Mouse (Mus musculus) T-helper 17 cell (primary cell): Measurements from ENCODE around the gene Abhd14b.

Experiments
- in situ Hi-C, 2 experiments: fragments of 300-600 bp; cut with MboI, MseI; formaldehyde crosslinking; loops; 1 replicate in 1 of 2; 2 replicates in 1 of 2; pipeline ENCODE4 v1.15.1; 2025; ENCODE audit warnings: high pct_unique_total_duplicates in 2 of 2

Gene Abhd14b

DNA sequence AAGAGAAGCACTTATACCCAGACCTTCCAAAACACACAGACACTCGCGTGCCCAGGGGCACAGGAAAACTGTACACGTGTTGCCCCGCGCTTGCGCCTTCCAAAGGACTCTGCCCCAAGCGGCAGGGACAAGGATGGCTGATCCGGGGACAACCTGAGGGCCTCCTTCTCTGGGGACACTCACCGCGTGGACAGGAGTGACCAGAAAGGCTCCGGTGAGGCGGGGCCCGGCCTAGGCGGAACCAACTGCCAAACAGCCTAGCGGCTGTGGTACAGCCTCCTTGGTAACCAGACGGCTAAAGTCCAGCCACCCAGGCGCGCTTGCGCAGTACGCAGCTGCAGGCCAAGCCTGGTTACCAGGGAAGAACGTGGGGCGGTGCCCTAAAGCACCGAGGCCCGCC, at the start of gene Abhd14b, which contains the start of gene Abhd14a:
TSS of gene Abhd14b (plus strand) at position 112 of the 400 bp plus-strand sequence.
TSS of gene Abhd14a (minus strand) at position 331 of the 400 bp plus-strand sequence.
- in situ Hi-C loops = loop anchor here in 1 of 2 experiments (10.0 to 25.0 kb wide), 2 partner anchors 960 to 1087 kb away; partner anchors contain the start of gene Tmem115

DNA sequence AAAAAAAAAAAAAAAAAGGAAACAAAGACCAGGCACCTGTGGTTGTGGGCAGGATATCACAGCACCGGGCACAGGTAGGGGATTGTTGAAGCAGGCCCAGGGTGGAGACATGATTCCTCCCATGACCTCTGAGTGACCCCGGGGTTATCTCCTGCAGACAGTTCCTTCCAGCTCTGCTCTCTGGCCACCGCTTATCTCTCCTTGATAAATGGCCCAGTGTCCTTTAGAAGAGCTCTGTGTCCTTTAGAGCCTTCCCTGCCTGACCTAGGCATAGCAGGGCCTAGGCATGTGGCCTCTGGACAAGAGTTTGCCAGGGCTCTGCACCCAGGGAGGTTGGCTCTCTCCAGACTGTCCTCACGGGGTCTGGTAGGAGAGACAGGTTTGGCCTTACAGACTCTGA, 49.5 kb upstream of the Abhd14b start:
- in situ Hi-C loops = no loop called here

DNA sequence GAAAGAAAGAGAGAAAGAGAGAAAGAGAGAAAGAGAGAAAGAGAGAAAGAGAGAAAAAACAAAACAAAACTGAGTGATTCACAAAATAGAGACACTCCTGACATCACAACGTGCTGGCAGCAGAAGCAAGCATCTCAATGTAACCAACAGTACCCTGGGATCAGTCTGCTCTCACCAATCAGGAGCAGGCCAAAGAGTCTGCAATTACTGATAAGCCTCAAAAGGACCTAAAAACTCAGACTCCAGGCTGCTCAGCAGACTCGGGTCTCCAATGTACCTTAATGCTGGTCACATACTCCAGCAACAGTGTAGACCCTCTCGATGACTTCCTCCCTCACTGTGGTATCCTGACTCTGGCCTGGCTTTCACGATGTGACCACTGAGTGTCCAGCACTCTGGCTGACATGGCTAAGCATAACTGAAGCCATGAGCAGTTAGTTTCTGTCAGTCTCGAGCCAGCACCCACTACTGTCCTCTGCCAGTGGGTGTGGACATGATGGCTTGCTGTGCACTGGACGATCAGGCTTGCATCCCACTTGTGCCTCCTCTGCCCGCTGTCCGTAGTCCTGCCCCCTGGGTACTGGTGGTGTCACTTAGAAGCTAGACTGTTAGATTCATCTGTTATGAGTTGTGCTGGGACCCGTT, 48.5 kb upstream of the Abhd14b start:
- in situ Hi-C loops = no loop called here

GRCm38 (mm10) chr9:106399808-106400207, 47.5 kb upstream of the Abhd14b start:
- in situ Hi-C loops = no loop called here

GRCm38 (mm10) chr9:106402149-106402548, 45.1 kb upstream of the Abhd14b start:
- in situ Hi-C loops = no loop called here

- in situ Hi-C loops = no loop called here
Measured at GRCm38 (mm10) chr9:106402607-106403375, 44.5 kb upstream of the Abhd14b start.

DNA sequence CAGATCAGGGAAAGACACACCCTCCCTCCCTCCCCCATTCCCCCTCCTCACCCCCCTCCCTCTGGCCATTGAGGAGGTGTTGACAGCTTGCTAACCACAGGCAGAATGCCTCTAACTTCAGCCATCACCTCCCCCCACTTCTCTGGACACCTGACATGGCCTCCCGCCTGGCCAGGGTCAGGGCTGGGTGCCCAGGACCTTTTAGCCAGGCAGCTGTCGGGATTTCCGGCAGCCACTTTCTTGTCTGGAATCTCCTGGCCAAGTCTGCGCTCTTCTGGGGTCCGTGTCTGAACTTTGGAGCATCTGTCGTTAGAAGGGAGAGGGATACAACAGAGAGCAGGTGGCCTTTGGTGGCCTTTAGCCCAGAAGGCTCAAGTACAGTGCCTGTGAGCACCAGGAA, 42.0 kb upstream of the Abhd14b start:
- in situ Hi-C loops = no loop called here

DNA sequence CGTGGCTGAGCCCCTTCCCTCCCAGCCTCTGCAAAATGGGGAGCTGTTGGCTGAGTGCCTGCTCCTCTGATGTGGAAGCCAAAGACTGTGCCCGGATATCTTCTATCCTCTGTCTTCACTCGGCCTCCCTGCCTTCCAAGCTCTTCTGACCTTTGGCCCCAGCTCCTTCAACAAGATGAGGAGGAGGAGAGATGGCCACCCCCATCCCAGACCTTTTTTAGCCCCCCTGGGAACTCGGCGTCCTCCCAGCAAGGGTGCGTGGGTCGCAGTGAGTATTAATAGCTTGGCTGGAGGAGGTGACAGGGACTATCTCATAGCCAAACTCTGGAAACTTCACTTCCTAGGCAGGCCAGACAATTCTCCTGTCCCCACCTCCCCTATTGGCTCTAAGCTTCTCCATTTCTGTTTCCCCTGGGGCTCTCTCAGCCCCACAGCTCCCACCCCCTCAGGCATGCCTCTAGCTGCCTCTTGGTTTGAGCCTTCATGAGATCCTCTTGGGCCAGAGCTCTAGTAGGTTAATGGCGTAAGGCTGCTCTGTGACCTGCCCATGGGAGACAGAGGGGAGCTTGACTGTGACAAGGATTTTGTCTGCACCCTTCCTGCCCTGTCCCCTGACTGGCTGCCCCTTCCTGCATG, 40.7 kb upstream of the Abhd14b start:
- in situ Hi-C loops = no loop called here

DNA sequence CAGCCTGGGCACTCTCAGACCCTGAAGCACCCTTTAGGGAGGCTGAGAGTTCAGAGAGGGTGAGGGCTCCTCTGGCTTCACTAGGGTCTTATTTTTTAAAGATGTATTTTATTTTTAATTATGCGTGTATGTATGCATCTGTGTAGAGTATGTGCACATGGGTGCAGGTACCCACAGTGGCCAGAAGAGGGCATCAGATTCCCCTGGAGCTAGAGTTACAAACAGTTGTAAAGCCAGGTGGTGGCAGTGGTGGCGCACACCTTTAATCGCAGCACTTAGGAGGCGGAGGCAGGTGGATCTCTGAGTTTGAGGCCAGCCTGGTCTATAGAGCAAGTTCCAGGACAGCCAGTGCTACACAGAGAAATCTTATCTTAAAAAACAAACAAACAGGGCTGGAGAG, 38.2 kb upstream of the Abhd14b start:
- in situ Hi-C loops = no loop called here

- in situ Hi-C loops = no loop called here
Measured at GRCm38 (mm10) chr9:106410086-106410650, 37.1 kb upstream of the Abhd14b start.

DNA sequence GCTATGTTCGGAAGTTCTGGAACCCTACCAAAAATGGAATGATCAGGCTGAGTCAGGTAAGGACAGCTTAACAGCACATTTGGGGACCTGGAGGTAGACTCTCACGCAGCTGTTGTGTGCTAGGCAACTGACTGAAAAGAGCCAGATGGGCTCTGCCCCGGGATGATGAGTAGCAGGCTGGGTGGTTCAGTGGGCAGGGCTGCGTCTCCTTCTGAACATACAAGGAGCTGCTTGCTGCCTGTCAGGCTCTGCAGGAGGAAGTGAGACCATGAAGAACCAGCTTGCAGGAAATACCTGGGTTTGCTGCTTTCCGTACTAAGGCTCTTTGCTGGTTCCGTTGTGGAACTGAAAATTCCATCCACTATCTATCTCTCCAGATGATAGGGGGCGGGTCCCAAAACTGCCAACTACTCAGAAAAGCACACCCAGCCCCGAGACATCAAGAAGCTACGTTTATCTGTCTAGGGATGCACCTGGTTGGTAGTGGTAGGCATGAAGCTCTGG, 36.1 kb upstream of the Abhd14b start:
- in situ Hi-C loops = no loop called here

GRCm38 (mm10) chr9:106411729-106412128, 35.5 kb upstream of the Abhd14b start:
- in situ Hi-C loops = no loop called here

DNA sequence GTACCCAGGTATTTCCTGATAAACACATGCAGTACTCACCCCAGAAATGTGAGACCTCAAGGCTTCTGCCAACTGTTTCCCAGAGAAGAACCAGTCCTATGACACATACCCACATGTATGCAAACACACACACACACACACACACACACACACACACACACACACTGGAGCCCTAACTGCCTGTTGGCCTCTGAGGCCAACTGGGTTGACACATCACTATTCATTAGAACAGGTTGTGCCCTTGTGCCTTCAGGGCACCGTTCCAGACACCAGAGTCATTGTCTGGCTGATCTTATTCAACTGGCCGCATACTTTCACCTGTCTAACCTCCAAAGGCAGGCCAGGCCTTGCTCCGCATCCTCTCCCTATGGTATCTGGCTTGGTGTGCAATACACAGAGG, 35.0 kb upstream of the Abhd14b start:
- in situ Hi-C loops = no loop called here

GRCm38 (mm10) chr9:106413606-106414005, 33.7 kb upstream of the Abhd14b start:
- in situ Hi-C loops = no loop called here

- in situ Hi-C loops = loop anchor here (5.0 kb wide), 1 partner anchor 110 kb away; no protein-coding TSS in a partner anchor
Measured at GRCm38 (mm10) chr9:106416826-106417225, 30.4 kb upstream of the Abhd14b start.

DNA sequence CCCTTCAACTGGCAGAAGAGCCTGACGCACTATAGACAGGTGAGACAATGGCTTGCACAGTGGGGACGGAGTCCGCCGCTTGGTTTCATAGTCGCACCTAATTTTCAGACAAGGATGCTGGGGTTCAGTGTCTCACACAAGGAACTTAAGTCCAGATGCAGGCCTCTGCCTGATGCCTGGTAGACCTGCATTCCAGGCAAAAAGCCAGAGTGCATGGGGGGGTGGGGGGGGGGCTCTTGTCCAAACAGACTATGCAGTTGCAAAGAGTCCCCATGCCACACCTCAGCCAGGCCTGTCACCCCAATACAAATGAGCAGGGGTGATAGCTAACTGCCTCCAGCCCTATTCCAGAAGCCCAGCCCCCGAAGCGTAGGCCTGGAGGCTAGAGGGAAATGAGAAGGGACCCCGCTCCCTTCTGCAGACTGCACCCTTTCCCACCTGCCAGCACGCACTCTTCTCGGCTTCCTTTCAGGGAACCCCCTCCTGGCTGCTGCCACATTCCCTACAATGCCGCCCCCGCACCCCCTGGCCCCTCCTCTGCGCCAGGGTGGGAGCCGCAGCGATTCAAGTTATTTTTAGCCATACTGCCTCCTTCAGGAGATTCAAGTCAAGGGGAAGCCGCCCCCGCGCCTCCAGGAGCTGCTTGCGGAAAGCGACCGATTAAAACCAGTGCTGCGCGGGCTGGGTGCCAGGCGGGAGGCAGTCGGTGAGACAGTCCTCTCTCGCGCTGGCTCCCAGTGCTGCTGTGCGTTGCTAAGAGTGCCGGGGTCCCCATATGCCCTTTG, 29.2 kb upstream of the Abhd14b start:
- in situ Hi-C loops = loop anchor here (5.0 kb wide), 1 partner anchor 111 kb away; no protein-coding TSS in a partner anchor

GRCm38 (mm10) chr9:106420608-106421007, 26.7 kb upstream of the Abhd14b start:
- in situ Hi-C loops = loop anchor here in 1 of 2 experiments (10.0 kb wide), 1 partner anchor 246 kb away; the partner anchor contains the start of gene Wdr82

- in situ Hi-C loops = loop anchor here in 1 of 2 experiments (10.0 kb wide), 1 partner anchor 246 kb away; the partner anchor contains the start of gene Wdr82
Measured at GRCm38 (mm10) chr9:106421033-106421864, 26.0 kb upstream of the Abhd14b start.

- in situ Hi-C loops = loop anchor here in 1 of 2 experiments (10.0 kb wide), 1 partner anchor 247 kb away; the partner anchor contains the start of gene Wdr82
Measured at GRCm38 (mm10) chr9:106421865-106422160, 25.4 kb upstream of the Abhd14b start.
